Mouse (Mus musculus) cerebral cortex, adult 2 months (tissue): ENCODE results near the gene Hoxb1.

ENCODE experiments used
- WGBS: fragments of 180-500 bp; shearing (Covaris S2); methylation state at CpG from one replicate; pipeline ENCODE4 v1.1.7; 2018; 5-methylcytosine and 5-hydroxymethylcytosine counted together

Gene Hoxb1

DNA sequence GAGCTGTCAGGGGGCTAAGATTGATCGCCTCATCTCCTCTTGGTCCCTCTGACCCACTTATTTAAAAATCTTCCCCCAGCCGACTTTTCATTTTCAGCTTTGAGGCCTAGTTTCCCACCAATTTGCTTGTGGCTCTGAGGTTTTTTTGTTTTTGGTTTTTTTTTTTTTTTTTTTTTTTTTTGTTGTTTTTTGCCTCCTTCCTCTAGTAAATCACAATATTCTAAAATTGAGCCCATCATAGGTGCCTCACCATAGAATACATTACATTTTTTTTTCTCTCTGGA lies 15.3 kb upstream of the Hoxb1 start, which contains the start of gene Hoxb2:
Hoxb2 (plus strand) TSS at position 185 of the 284 bp plus-strand sequence.
- WGBS = 39% methylated on average over 2 of the region's 2 CpGs

DNA sequence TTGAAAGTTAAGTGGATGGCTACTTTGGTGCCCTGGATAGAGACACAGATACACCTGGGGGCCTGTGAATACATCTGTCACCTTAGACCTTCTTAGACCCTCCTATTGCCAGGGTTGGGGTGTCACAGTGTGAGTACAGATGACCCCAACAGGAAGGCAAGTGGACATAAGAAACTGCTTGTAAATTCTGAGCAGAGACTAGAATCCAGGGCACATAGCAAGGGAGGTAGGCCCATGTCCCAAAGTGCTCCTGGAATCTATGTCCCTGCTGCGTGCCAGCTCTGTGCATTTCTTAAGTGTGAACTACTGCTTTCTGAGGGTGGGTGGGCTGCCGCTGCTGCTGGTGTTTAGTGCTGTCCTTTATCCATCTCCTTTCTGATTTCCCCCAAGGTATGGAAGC lies 14.8 kb upstream of the Hoxb1 start:
- 55% methylated on average over 2 of the region's 2 CpGs for WGBS

DNA sequence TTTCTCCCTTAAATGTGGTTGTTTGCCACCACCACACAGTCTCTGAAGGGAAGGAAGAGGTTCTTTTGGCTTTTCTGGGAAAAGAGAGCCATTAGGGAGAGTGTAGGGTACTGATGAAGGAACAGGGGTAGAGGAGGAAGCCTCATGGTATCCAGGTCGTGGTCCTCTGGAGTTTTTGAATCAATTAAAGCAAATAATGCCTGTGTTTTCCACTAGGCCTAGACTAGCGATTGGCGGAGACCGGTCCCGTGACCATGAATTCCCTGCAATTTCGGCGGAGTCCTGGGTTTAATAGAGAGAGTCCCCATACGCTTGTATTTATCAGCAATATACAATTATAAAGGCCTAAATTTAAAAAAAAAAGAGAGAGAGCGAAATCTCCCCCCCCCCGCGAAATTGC lies 14.2 kb upstream of the Hoxb1 start:
- WGBS = 20% methylated on average over 11 of the region's 11 CpGs

DNA sequence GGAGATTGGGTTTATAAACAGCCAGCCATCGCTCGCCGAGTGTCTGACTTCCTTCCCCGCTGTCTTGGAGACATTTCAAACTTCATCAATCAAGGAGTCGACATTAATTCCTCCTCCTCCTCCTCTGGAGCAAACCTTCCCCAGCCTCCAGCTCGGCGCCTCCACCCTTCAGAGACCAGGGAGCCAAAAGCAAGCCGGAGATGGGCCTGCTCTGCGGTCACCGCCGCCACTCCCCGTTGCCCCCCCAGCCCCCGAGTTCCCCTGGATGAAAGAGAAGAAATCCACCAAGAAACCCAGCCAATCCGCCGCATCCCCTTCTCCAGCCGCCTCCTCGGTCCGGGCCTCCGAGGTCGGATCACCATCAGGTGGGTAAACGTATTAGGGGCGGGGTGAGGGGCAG lies 13.7 kb upstream of the Hoxb1 start:
- WGBS = 6% methylated on average over 20 of the region's 22 CpGs

DNA sequence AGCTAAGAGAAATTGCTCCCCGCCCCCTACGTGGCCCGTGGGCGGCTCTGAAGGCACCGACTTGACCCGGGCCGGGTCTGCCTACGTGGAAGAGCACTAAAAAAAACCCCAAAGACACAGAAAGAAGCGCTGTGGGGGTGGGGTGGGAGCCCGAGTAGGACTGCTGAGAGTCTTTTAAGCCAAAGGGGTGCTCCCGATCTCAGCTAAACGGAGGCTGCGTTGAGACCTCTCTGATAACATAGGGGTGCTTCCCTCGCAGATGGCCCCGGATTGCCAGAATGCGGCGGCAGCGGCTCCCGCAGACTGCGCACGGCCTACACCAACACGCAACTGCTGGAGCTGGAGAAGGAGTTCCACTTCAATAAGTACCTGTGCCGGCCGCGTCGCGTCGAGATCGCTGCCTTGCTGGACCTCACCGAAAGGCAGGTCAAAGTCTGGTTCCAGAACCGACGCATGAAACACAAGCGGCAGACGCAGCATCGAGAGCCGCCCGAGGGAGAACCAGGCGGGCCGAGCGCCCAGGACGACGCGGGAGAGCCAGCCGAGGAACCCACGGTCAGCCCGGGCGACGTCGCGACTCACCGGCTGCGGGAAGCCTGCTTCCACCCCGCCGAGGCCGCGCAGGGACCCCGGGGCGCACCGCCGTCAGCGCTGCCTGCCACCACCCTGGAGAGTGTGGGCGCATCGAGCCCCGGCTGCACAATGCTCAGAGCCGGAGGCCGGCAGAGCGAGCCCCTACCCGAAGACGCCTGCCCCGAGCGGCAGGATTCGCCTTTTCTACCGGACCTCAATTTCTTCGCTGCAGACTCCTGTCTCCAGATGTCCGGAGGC lies 12.6 kb upstream of the Hoxb1 start:
- WGBS = 2% methylated on average over 75 of the region's 75 CpGs

DNA sequence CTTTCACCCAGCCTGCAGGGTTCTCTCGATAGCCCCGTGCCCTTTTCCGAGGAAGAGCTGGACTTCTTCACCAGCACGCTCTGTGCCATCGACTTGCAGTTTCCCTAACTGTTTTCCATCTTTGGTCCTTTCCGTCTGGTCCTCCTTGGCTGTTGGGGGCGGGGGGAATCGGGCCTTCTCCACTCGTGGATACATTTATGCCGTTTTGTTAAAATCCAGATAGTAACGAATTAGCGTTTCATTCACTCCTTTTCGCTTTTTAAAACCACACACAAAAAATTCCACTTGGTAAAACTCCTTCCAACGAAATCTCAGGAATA lies 12.1 kb upstream of the Hoxb1 start:
- 2% methylated on average over 14 of the region's 14 CpGs for WGBS

DNA sequence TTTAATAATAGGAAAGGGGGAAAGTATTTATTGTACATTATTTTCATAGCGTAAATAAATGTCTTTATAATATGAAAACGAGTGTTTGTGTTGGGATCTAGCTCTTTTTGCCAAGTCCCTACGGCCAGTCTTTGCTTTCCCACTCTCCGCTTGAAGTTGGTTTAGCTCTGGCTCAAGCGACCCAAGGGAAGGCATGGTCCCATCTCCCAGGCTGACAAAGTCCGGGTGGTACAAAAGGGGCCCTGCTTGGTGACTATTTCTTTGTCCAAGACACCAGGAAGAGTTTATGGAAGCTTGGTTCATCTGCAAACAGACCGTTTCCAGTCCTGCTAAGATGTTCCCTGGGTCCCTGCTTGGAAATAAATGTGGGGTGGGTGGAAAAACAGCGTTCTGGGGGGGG lies 11.6 kb upstream of the Hoxb1 start:
- WGBS = 9% methylated on average over 8 of the region's 8 CpGs

DNA sequence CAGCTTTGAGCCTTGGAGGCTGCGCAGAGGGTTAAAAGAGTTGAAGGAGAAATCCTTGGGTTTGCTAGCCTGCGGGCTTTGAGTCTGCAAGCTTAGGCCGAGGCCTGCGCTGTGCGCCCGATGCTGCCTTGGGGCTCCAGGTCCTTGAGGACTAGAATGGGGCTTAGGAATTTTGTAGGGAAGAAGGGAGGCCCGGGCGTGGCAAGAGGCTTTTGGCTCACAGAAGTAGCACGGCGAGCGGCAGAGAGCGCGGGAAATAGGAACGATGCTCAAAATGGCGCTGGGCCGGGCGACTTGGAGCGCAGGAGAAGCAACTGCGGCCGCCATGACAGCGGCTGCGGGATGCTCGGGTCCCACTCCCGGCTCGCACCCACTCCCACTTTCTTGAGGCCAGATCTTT lies 11.2 kb upstream of the Hoxb1 start:
- WGBS = 3% methylated on average over 25 of the region's 25 CpGs

DNA sequence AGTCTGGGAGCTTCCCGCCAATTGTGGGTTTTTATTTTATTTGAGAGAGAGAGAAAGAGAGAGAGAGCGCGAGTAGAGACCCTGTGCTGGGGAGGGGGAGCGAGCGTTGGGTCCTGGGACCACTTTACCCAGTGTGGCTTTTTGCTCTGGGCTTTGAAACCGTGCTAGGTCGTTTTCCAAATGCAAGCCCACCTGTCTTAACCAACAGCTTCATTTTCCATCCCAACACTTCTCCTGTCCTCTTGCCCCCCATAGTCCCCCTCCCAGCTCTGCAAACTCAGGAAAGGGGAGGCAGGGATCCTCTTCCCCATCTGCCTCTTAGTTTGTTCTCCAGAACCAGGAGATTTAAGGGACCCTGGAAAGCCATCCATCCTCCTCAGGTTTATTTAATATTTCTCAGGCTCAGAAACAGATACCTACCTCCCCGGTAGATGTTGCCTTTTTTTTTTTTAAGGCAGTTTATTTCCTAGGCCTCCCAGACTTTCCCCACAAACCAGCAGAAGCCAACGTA lies 10.7 kb upstream of the Hoxb1 start:
- 6% methylated on average over 9 of the region's 9 CpGs for WGBS

DNA sequence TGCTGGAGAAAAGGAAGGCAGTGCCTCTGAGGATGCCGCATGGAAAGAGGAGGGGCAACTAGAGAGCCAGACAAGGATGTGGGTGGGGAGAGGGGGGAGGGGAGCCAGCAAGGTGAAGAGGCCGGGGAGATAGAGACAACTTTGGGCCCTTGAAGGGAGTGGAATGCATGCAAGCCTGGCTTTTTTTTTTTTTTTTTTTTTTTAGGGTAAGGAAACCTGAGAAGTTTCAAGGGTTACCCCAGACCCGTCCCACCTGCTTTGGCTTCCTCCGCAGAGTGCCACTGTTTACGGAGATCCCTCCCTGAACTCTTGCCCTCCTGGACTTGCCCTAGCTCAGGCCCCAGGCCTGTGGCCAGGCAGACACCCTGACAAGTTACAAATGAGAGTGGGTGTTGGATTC lies 1.7 kb upstream of the Hoxb1 start:
- WGBS = 15% methylated on average over 5 of the region's 5 CpGs

DNA sequence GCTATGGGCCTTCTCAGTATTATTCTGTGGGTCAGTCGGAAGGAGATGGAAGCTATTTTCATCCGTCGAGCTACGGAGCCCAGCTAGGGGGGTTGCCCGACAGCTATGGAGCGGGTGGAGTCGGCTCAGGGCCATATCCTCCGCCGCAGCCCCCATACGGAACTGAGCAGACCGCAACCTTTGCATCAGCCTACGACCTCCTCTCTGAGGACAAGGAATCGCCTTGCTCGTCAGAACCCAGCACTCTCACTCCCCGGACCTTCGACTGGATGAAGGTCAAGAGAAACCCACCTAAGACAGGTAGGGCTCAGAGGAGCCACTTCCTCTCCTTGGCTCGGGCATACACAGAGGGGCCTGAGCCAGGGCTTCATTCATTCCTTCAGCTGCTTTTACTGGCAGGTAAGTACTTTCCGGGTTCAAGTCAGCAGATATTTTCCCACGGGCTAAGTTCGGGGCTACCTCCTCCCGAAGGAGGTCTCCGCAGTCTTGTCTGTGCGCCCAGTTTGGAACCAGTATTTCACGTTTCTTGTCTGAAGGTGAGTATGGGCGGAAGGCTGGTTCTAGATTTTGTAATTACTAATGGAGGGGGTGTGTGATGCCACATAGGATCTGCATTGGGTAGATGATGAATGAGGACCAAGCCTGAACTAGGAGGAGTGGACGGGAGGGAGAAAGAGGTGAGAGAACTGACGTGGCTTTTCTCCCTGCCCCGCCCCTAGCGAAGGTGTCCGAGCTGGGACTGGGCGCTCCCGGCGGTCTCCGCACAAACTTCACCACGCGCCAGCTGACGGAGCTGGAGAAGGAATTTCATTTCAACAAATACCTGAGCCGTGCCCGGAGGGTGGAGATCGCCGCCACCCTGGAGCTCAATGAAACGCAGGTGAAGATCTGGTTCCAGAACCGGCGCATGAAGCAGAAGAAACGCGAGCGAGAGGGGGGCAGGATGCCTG lies 815 bp downstream of the Hoxb1 start:
- 3% methylated on average over 47 of the region's 47 CpGs for WGBS

DNA sequence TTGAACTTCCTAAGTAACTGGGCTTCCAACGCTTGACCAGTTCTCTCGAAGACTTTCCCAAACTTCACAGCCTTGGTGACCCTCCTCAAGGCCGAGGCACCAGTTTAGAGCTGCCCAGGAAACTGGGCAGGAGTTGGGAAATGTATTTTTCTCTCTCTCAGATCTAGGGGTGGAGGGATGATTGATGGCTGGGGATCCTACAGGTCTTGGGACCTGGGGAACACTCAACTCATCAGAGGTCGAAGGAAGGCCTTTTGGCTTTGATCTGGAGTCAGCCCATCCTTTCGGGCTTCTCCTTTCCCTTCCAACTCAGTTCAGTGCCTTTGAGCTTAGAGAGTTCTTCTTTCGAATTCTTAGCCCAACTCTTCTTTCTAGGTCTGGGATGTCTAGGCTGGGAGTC lies 1.6 kb downstream of the Hoxb1 start:
- 18% methylated on average over 6 of the region's 6 CpGs for WGBS

DNA sequence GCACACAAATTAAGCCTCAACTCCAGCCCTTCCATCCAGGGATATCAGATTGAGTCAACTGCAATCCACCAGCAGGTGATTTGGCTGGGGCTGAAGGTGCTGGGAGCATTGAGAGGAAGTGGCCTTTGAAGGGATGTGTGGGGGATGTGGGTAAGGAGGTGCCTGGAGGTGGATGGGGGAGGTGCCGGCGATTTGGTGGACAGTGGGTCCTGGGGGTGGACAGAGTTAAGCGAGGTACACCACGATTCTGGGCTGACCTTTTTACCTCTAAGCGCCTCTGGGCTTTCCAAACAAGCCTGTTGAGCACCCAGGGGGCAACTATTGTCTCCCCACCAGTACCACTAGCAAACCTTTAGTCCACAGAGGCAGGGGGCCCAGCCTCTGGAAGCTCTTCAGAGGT lies 3.1 kb downstream of the Hoxb1 start:
- 32% methylated on average over 5 of the region's 5 CpGs for WGBS

DNA sequence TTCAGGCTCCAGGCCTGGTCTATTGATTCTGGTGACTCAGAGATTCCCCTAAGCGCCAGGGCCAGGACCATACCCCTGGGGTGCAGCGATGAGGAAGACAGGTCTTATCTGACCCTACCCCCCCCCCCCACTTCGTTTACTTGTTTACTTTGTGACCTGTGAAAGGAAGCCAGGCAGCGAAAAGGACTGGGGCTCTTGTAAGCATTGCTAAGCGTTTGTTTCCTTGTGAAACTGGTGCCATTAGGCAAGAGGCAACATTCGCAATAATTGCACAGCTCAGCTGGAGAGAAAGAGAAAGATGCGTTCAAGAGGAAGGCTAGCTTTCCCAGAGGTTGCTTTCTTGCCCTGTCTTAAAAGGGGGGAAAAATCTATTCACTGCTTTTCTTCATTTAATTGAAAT lies 3.6 kb downstream of the Hoxb1 start:
- WGBS = 39% methylated on average over 7 of the region's 7 CpGs

DNA sequence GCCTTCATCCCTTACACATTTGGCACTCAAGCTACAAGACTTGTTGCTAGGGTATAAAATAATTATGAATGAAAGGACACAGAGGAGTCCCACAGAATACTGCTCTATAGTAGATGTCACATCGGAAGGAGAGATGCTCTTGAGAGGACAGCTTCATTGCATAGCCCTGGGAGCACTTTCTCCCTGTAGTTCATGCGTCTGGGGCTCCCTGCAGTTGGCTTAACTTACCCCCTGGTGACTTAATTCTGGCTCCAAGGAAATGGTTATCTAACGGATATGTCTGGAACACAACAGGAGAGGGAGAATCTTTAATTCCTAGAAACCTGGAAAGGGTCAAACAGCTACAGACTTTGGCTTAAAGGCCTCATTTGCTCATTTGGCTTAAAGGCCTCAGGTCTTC lies 6.2 kb downstream of the Hoxb1 start:
- 68% methylated on average over 3 of the region's 3 CpGs for WGBS

DNA sequence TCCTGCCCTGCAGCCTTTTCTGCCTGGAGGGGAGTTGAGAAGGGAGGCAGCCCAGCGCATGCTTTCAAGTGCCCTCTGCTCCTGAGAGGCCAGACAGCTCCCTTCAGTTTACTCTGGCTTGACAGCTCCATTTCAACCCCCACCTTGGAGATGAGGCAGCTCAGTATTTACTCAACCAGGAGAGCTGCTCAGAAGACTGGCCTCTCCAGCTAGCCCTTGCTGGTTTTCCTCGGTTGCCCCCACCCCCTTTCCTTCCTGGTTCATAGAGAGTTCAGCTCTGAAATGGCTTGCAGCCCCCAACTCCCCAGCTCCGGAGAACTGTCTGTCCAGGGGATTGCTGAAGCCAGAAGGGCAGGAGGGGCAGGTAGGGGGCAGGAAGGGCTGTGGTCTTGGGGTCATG lies 7.0 kb downstream of the Hoxb1 start:
- 34% methylated on average over 3 of the region's 3 CpGs for WGBS

DNA sequence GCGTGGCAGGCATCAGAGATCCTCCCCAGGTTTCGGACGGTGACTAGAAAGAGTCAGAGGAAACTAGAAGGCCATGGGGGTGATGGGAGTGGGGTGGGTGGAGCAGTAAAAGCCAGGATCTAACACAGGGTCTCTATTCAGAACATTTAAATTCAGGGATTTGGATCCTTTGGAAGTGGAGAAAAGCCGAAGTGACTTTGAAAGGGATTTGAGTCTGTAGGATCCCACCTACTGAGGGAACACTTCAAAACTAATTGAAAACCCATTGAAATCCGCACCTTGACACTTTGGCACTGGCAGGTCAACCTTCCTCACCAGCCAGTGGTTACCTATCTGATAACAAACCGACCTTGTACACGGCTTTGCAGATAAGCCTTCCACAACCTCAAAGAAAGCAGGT lies 9.3 kb downstream of the Hoxb1 start:
- WGBS = 9% methylated on average over 7 of the region's 7 CpGs

DNA sequence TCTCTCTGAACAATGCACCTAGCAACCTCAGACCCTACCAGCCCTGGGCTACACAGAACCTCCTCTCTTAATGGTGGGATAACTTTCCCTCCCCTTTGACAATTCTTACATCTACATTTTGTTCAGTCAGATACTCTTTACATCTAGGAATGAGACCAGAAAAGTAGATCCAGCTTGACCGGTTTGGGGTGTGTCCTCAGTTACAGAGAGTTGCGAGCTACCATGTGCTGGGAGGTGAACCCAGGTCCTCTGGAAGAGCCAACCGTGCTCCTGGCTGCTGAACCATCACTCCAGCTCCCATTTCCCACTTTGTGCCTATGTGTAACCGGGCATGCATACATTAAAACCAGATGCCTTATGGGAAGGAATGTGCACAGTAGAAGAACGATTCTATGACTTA lies 17.8 kb downstream of the Hoxb1 start:
- 78% methylated on average over 5 of the region's 5 CpGs for WGBS

DNA sequence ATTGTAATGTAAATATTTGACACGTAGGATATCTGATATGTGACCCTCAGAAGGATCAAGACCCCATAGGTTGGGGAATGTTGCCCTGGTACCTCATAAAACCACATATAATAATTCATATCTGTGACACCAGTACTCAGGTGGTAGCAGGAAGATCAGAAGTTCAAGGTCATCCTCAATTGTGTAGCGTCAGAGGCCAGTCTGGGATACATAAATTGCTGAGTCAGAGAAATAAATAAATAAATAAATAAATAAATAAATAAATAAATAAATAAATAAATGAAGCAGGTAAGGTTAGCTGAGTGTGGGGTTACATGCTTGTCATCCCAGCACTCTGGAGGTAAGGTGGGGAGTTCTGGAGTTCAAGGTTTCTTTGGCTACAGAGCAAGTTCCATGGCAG lies 22.1 kb downstream of the Hoxb1 start:
- 89% methylated on average over 2 of the region's 2 CpGs for WGBS

DNA sequence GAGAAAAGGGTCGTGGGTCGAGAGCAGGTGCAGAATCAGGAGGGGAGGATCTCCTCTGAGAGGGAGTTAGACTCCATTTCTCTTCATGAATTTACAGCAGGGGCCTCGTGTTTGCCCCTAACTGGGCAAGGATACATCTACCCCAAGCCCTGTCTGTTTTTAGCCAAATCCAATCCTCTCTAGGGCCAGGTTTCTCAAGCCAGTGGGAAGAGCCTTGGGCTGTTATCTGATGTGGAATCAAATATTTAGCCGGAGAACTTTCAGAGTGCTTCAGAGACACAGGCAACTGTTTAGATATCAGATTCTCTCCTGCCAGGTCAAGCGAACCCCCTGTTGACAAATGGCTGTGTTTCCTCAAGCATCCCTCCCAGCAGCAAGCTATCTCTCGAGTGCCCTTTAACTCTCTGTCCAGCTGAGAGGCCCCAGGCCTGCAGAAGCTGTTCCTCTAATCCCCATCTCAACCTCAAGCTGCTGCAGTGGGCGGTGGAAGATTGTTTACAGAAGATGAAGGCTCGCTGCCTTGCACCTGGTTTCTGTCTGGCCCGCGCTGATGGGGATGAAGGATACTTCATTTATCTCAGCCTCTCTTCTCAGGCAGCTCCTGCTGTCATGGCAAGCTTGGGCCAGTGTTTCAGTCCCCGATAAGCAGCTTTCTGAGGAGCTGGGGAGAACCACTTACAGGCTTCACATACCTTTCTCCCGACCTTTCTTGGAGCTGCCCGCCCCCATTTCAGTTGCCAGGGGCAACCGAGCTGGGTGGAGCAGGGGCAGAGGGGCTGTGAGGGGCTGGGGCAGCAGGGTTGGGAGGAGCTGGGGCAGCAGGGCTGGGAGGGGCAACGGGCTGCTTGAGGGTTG lies 31.4 kb downstream of the Hoxb1 start:
- WGBS = 47% methylated on average over 15 of the region's 15 CpGs

DNA sequence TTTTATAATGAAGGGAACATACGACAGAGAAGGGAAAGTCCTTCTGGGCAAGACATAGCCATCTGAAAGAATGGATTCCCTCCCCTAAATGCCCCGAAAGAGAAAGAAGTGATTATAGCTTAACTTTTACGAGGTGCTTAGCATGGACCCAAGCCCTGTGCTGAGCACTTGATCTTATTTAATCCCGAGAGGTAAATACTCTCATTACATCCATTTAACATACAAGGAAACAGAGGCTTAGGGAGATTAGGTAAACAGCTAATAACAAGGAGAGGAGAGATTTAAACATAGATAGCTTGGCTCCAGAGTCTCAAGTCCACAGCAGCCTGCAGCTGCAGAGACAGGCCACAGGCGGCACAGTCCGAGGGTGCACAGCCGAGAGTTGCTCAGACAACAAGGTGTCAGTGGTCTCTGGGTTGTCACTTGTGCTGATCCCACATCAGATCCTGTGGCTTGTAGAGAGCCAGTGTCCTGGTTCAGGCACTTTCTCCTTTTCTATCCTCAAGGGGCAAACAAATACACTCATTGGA lies 32.3 kb downstream of the Hoxb1 start:
- 68% methylated on average over 7 of the region's 7 CpGs for WGBS

DNA sequence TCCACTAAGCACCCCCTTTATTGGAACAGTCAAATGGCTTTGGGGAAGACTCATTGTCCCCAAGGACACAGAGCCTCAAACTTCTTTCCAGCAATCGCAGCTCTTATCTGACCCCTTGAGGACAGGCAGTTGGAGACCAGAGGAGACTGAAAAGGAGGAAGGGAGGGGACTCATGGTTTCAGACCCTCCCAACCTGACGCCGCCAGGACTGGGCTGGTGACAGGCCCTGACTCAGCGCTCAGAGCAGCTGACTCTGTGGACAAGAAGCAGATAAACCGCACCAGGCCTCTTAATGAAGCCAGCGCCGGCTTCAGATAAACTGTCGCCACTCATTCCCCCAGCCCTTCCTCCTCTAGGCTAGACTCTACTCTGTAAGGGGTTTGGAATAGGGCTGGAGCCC lies 34.4 kb downstream of the Hoxb1 start:
- WGBS = 81% methylated on average over 8 of the region's 8 CpGs
